Mouse (Mus musculus) E14TG2a.4 (cell line): Measurements from ENCODE around the gene C2cd4d.

ENCODE experiments used
- CTCF ChIP-seq: conservative IDR thresholded peaks from 2 replicates; pipeline ENCODE4 v1.5.1; 2014; ENCODE audit warnings: low read length
- NANOG ChIP-seq: IDR thresholded peaks from 2 replicates; pipeline ENCODE4 v1.6.1; 2014; ENCODE audit warnings: borderline replicate concordance, low read length, mixed read lengths

DNA sequence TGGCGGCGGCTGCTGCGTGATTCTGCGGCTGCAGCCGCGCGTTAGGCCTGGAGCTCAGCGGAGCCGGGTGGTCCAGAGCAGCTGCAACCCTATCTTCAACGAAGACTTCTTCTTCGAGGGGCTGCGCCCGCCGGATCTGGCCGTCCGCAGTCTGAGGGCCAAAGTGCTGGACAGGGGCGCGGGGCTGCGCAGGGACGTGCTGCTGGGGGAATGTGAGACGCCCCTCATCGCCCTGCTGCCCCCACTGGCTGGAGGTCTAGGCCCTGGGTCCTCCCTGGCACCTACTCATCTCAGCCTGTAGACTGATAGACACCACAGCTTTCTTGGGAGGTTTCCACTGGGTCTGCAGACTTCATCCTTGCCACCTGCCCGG, 1.9 kb downstream of the C2cd4d start:
- TF ChIP-seq CTCF (no peak), NANOG (no peak)
